Mouse (Mus musculus): Measurements from ENCODE around the gene Crygs.
"Not testable (repeated sequence)": the region's sequence is repeated elsewhere in the genome, so short reads cannot be mapped to it uniquely, and the experiment has no call there.

Gene Crygs

DNA sequence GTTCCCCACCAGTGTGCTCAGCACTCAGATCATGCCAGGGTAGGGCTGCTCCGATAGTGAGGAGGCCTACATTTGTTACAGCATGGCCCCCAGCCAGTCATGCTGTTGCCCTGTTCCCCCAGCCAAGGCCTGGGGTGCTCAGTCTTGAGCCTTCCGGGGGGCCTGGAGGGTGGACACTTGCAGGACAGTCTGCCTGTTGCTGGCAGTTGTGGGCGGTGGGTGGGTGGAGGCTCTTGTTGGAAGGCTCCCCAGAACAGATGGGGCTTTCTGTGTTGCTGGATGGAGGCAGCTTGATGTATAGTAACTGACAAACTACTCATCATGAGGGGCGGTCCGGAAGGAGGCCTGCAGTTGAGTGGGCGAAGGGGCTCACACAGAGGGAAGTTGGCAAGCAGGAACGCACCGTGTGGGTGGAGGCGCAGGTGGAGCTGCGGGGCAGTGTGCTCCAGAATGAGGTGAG is 21.4 kb downstream of the Crygs start:
- no peak for DNase-seq (ENCODE audit: low spot score)

DNA sequence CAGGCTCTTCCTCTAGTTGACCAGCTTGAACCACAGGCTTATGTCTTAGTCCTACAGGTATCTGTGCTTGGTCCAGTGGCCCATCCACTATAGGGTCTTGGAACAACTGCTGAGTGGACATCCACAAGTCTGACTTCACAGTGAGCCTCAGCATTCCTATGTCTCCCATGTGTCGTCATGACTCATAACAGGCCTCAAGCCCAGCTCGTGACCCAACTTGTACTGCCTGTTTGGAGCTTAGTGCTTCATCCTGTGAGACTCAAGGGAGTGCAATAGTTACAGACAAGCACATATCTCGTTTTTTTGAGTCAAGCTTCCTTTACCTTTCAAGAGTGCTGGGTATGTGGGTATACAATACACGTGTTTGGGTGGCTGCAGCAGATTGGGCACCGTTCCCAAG is 28.7 kb downstream of the Crygs start:
- DNase-seq (ENCODE audit: low spot score) = no peak

- DNase-seq (ENCODE audit: low spot score) = no peak
Observed at GRCm38 (mm10) chr16:22779228-22779835, 32.0 kb downstream of the Crygs start.

DNA sequence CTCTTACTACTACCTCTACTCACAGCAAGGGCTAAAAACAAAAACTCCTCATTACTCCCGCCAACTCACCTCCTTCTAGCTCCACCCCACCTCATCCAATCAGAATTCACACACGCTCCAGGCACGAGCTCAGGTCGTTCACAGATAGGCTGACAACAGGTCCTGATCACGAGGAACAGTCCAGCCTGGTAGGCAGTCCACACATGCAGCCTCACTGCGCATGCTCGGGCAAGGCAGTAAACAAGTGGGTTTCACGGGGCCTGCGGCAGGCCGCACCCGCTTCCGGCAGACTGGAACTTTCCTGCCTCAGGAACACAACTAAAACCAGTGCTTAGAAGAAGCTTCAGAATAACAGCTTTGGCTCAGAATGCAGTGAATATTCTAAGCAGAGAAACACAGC is 33.1 kb downstream of the Crygs start:
- not testable (repeated sequence) for DNase-seq (ENCODE audit: low spot score)

DNA sequence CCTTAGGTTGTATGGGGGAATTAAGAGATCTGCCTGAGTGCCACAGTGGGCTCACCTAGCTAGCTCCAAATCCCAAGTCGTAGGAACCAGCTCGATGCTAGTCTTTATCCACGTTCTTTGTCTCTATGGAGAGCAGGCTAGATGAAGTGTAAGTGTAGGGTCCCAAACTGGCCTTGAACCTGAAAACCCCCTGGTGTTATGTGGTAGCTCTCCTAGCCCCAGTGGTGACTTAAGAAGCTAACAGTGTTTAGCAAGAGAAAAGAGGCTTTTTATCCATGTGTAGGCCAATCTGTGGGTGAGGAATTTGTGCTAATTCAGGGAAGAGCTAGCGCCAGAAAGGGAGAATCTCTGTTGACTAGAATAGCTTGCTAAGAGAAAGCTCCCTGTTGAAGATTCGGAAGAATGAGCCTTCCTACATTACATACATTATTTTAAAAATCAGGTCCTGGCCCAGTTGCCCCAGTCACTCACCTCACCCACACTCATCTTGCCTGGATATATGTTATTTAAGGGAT is 35.8 kb downstream of the Crygs start:
- no peak for DNase-seq (ENCODE audit: low spot score)

- no peak for DNase-seq (ENCODE audit: low spot score)
Observed at GRCm38 (mm10) chr16:22768661-22769060, 42.7 kb downstream of the Crygs start.

DNA sequence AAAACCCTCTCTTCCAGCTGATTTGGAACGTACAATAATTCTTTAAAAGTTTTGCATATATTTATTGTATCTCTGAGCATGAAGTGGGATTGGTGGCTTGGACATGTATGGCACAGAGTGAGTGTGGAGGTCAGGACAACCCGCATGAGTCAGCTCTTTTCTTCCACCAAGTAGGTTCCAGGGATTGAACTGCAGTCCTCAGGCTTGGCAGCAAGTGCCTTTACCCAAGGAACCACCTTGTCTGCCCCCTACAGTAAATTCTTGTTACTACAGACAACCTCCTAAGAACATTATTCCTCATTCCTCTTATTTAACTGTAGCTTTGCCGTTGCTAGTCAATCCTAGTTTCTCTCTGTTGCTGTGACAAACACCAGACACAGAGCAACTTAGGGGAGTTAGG is 44.0 kb downstream of the Crygs start:
- DNase-seq (ENCODE audit: low spot score) = no peak

GRCm38 (mm10) chr16:22766738-22767211 is 44.6 kb downstream of the Crygs start:
- DNase-seq (ENCODE audit: low spot score) = no peak

- no peak for DNase-seq (ENCODE audit: low spot score)
Observed at GRCm38 (mm10) chr16:22765531-22765930, 45.8 kb downstream of the Crygs start.

Measured in ovary, postnatal 10 days (tissue).